Mouse (Mus musculus): ENCODE measurements around the gene Zfp871. TPM values are rescaled to one million over a fixed set of nuclear protein-coding genes. Genes with fewer than 3 reads are reported as not detected.

Zfp871 gene
- 81.4 TPM for polyA plus RNA-seq (2014; fragmentation: Illumina TruSeq; extraction: RNeasy Lipid Tissue Mini Kit (QIAGEN cat#74804); ENCODE audit: low read depth, low replicate concordance)

DNA sequence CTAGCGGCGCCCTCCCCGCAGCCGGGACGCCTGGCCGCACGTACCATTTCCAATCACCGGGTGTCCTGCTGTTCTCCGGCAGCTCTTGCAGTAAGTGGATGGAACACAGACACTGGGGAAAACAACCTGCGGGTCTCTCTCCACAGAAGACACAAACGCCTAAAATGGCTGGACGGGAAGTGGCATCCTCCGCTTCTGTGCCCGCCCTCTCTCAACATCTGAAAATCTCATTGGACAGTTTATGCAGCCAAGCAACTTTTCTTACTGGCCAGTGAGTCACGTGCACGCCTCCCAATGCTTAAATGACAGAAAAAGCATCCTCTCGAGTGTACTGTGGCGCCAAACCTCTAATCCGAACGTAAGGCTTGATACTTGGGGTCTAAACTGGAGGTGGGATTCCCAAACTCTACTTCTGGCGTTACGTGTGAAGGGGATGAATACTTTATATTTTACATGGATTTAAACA is at the start of gene Zfp871:
TSS of gene Zfp871 (minus strand) at position 194 of the 466 bp plus-strand sequence.

DNA sequence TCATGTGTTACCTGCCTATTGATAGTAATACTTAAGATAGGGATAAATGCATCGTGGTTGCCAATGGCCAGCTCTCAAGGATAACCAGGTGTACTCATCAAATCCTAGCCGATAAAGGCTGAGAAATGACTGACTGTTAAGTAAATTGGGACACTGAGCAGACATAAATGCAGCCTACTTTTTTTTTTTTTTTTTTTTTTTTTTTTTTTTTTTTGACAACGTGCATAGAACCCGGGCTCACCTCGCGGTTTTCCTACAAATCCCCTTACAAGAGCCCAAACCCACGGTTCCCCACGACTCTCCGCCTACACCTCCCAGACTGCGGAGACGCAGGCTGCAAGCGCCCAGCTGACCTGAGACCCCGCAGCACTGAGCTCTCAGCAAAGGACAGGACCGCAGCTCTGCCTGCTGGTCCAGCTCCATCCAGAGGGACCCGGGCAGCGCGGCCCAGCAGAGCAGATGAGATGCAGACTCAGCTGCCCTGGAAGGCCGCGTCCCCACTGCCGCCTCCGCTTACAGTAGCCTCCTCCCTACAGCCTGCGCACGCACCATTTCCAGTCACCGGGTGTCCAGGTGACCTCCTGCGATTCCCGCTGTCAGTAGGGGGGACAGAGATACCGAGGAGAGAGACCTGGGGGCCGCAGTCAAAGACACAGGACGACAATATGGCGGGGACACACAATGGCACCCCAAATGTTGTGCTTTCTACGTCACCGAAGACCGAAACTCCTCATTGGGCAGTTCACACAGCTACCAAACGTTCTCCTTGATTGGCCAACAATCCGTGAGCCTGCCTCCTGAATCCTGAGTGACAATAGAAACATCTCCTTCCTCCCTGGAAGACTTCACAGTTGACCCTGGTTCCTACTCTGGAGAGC is 41.7 kb upstream of the Zfp871 start, which contains the start of gene Zfp799:
TSS of gene Zfp799 (minus strand) at position 722 of the 878 bp plus-strand sequence.

DNA sequence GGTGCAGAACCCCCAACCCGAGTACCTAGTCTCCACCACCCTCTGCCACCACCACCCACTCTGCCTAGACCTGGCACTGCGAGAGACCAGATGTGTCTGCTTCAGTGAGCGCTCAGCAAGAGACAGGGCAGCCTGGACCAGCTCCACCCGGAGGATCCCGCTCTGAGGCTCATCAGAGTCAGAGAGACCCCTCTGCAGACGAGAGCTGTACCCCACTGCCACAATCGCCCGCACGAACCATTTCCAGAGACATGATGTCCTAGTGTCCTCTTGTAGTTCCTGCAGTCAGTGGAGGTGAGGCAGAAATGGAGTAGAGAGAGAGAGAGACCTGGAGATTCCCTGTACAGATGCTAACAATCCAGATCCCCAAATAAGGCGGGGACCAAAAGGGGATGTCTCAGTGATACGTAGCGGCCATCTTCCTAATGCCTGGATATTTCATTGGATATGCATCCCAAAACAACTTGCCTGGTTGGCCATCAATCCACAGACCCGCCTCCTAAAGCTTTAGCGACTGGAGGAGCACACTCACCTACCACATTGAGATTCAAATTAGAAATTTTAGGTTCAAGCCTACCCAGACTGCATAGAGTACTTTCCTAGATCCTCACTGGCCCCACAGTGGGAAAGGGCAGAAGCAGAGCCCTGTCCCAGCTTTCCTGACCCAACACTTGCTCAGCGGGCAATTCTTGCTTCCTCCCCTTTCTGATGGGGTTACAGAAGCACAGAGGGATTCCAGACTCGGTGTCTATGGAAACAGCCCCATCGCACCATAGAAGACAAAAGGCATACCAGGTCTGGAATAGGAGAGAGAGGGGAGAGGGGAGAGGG is 21.7 kb upstream of the Zfp871 start, which contains the start of gene Zfp811:
TSS of gene Zfp811 (minus strand) at position 388 of the 831 bp plus-strand sequence.

Other genes starting within 250 kb of the Zfp871 start
- gene Cyp4f37, start 167.0 kb downstream of the Zfp871 start, polyA plus RNA-seq (2014; fragmentation: Illumina TruSeq; extraction: RNeasy Lipid Tissue Mini Kit (QIAGEN cat#74804); ENCODE audit: low read depth, low replicate concordance) = not detected
- not detected for gene Cyp4f40, start 129.4 kb downstream of the Zfp871 start, polyA plus RNA-seq (2014; fragmentation: Illumina TruSeq; extraction: RNeasy Lipid Tissue Mini Kit (QIAGEN cat#74804); ENCODE audit: low read depth, low replicate concordance)
- not detected for gene Cyp4f15, start 102.7 kb downstream of the Zfp871 start, polyA plus RNA-seq (2014; fragmentation: Illumina TruSeq; extraction: RNeasy Lipid Tissue Mini Kit (QIAGEN cat#74804); ENCODE audit: low read depth, low replicate concordance)
- 1.3 TPM for gene Zfp811, start 21.6 kb upstream of the Zfp871 start, polyA plus RNA-seq (2014; fragmentation: Illumina TruSeq; extraction: RNeasy Lipid Tissue Mini Kit (QIAGEN cat#74804); ENCODE audit: low read depth, low replicate concordance)
- gene Zfp799, start 42.0 kb upstream of the Zfp871 start, polyA plus RNA-seq (2014; fragmentation: Illumina TruSeq; extraction: RNeasy Lipid Tissue Mini Kit (QIAGEN cat#74804); ENCODE audit: low read depth, low replicate concordance) = 20.1 TPM
- gene Zfp870, start 103.4 kb upstream of the Zfp871 start, polyA plus RNA-seq (2014; fragmentation: Illumina TruSeq; extraction: RNeasy Lipid Tissue Mini Kit (QIAGEN cat#74804); ENCODE audit: low read depth, low replicate concordance) = 12.6 TPM
- 4.2 TPM for gene Cyp4f14, start 129.1 kb upstream of the Zfp871 start, polyA plus RNA-seq (2014; fragmentation: Illumina TruSeq; extraction: RNeasy Lipid Tissue Mini Kit (QIAGEN cat#74804); ENCODE audit: low read depth, low replicate concordance)
- gene Cyp4f13, start 159.1 kb upstream of the Zfp871 start, polyA plus RNA-seq (2014; fragmentation: Illumina TruSeq; extraction: RNeasy Lipid Tissue Mini Kit (QIAGEN cat#74804); ENCODE audit: low read depth, low replicate concordance) = 14.3 TPM
- gene Zfp472, start 177.5 kb upstream of the Zfp871 start, polyA plus RNA-seq (2014; fragmentation: Illumina TruSeq; extraction: RNeasy Lipid Tissue Mini Kit (QIAGEN cat#74804); ENCODE audit: low read depth, low replicate concordance) = 15.9 TPM
- gene Zfp952, start 204.8 kb upstream of the Zfp871 start, polyA plus RNA-seq (2014; fragmentation: Illumina TruSeq; extraction: RNeasy Lipid Tissue Mini Kit (QIAGEN cat#74804); ENCODE audit: low read depth, low replicate concordance) = 32.1 TPM
- gene Zfp763, start 245.1 kb upstream of the Zfp871 start, polyA plus RNA-seq (2014; fragmentation: Illumina TruSeq; extraction: RNeasy Lipid Tissue Mini Kit (QIAGEN cat#74804); ENCODE audit: low read depth, low replicate concordance) = 23.7 TPM